Mouse (Mus musculus) thymus, adult 18-20 months (tissue): Measurements from ENCODE around the gene Pigx.

Experiments used
- DNase-seq, 2 experiments: peaks; one replicate each; pipeline ENCODE4 v3.0.0; 2022; ENCODE audit warnings: mixed read lengths in 2 of 2

Gene Pigx

GRCm38 (mm10) chr16:32042367-32042766 lies 57.2 kb downstream of the Pigx start:
- DNase-seq = no peak
